Mouse (Mus musculus): ENCODE results near the gene Trem2.
"Not testable (repeated sequence)": the region's sequence is repeated elsewhere in the genome, so short reads cannot be mapped to it uniquely, and the experiment has no call there.

The Trem2 gene

GRCm38 (mm10) chr17:48350681-48351193, 4.5 kb downstream of the Trem2 start:
- in situ Hi-C loops (cut with MboI, MseI), result no loop called here

- in situ Hi-C loops (cut with MboI, MseI), result not testable (repeated sequence)
Observed at GRCm38 (mm10) chr17:48352976-48353375, 6.8 kb downstream of the Trem2 start.

- in situ Hi-C loops (cut with MboI, MseI), result no loop called here
Observed at GRCm38 (mm10) chr17:48355822-48356221, 9.6 kb downstream of the Trem2 start.

- in situ Hi-C loops (cut with MboI, MseI), result no loop called here
Observed at GRCm38 (mm10) chr17:48357892-48358291, 11.7 kb downstream of the Trem2 start.

- in situ Hi-C loops (cut with MboI, MseI), result no loop called here
Observed at GRCm38 (mm10) chr17:48359616-48360015, 13.4 kb downstream of the Trem2 start, which contains the start of gene Treml1. Gene Treml1, plus strand, starts transcription at chr17:48359916.

GRCm38 (mm10) chr17:48360462-48360861, 14.3 kb downstream of the Trem2 start:
- in situ Hi-C loops (cut with MboI, MseI), result no loop called here

GRCm38 (mm10) chr17:48362346-48362745, 16.1 kb downstream of the Trem2 start:
- in situ Hi-C loops (cut with MboI, MseI), result no loop called here

DNA sequence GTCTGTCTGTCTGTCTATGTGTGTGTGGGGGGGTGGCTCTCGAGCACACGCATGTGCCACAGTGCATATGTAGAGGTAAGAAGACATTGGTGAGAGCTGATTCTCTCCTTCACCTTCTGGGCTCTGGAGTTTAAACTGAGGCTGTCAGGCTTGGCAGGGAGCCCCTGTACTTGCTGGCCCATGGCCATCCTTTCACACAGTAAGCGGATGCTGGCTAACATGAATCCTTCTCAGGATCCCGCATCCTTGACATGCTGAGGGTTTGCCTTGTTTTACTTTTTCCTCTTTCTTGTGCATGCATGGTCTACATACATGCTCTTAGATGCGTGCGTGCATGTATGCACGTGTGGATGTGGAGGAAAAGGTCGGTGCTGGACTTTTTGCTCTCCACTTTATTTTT, 16.8 kb downstream of the Trem2 start:
- in situ Hi-C loops (cut with MboI, MseI), result no loop called here

DNA sequence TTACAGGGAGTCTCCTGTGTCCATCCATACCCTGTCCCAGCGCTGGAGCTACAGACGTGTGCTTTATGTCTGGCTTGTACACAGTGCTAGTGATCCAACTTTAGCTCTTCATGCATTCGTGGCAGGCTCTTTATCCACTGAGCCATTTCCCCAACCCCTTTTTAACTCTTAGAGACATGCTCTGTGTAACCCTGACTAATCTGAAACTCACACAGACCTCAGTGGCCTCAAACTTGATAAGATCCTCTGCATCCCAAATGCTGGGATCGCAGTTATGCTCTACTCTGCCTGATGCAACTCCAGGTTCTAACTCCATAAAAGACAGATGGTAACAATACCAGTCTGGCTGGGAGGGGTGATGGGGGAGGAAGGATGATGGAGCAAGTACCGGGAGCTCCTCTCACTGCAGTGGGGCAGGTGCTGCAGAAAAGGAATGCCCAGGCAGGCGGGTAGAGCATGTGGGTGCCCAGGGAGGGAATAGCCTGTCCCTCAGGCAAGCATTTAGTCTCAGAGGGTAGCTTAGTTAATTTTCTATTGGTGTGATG, 17.3 kb downstream of the Trem2 start:
- in situ Hi-C loops (cut with MboI, MseI), result no loop called here

GRCm38 (mm10) chr17:48365511-48366155, 19.4 kb downstream of the Trem2 start:
- in situ Hi-C loops (cut with MboI, MseI), result no loop called here

GRCm38 (mm10) chr17:48366806-48367205, 20.6 kb downstream of the Trem2 start:
- in situ Hi-C loops (cut with MboI, MseI), result no loop called here

DNA sequence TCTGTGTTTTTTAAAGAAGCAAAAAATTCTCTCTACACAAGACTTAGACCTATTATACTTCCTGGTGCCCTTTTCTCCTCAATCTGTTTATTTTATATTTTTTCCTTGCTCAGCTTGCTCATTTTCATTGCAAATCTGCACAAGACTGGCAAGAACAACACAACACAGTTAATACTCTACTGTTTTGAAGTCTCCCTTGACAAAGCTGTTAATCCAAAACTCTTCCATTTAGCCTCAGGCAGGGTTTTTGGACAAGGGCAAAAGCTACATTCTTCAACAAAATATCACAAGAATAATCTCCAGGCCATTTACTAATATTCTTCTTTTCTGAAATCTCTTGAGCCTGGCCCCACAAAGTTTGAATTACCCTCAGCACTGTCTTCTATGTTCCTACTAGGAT, 25.4 kb downstream of the Trem2 start:
- in situ Hi-C loops (cut with MboI, MseI), result no loop called here

GRCm38 (mm10) chr17:48372987-48373386, 26.8 kb downstream of the Trem2 start:
- in situ Hi-C loops (cut with MboI, MseI), result no loop called here

DNA sequence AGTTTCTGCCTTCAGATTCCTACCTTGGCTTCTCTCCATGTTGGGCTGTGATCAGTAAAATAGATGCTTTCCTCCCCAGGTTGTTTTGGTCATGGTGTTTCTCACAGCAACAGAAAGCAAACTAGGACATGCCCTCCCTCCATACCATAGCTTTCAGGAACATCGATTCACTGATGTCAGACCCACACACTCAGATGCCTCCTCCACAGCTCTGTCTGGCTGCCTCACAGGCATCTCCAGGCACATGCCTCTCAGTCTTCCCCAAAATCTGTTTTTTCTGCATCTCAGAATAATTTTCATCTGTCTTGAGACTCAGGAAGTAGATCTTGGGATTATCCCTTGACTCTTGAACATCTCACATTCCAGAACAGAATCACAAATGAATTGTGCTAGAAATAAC, 29.9 kb downstream of the Trem2 start:
- in situ Hi-C loops (cut with MboI, MseI), result no loop called here

GRCm38 (mm10) chr17:48379050-48379449, 32.8 kb downstream of the Trem2 start:
- in situ Hi-C loops (cut with MboI, MseI), result no loop called here

- in situ Hi-C loops (cut with MboI, MseI), result no loop called here
Observed at GRCm38 (mm10) chr17:48385786-48386461, 39.7 kb downstream of the Trem2 start.

DNA sequence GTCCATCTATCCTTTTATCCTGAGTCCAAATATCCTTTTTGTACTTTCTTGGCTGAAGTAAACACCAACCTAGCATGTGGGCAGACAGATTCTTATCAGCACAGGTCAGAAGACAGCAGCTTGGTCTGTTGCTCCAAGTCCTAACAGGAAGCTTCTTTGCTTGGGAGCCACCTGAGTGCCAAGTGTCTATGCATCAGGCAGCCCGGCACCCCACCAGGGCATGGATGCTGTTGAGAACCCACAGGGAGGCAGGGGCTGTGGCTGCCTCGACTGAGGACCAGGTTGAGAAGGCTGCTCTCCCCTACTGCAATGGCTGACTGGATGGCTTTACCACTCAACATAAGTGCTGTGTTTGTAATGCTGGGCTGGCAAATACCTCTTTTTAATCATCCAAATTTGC, 42.5 kb downstream of the Trem2 start:
- in situ Hi-C loops (cut with MboI, MseI), result no loop called here

DNA sequence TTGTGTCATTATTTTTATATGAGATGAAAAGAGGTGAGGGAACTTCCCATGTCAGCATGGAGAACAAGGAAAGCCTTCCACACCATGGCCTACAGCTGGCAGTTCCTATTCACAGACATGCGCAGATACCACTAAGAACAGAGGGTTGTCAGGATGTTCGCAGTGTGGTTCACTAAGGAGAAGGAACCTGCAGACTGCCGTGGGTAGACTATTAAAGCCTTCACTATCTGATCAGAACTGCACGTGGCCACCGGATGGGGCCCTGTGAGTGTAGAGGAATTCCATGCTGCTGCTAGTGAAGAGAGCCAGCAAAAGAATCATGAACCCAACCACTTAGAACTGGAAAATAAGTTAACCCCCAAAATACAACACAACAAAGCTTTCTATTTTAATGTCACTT, 43.2 kb downstream of the Trem2 start:
- in situ Hi-C loops (cut with MboI, MseI), result no loop called here

GRCm38 (mm10) chr17:48391446-48391845, 45.2 kb downstream of the Trem2 start:
- in situ Hi-C loops (cut with MboI, MseI), result no loop called here

DNA sequence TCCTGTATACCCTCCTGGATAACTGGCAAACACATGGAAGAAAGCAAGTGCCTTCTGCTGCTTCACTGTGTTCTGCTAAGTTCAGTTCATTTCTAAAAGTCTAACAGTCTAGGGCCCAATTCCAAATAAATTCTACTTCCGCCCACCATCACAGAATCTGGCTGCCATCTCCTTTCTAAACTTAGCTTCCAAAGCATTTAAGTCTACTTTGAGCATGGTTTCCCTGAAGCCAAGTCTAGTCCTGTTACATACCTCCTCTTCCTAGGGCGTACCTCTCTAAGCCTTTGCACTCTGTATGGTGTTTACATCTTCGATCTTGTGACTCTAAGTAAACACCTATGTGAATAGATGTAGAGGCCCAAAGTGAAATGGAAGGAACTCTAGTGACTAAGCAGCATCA, 46.4 kb downstream of the Trem2 start:
- in situ Hi-C loops (cut with MboI, MseI), result no loop called here

DNA sequence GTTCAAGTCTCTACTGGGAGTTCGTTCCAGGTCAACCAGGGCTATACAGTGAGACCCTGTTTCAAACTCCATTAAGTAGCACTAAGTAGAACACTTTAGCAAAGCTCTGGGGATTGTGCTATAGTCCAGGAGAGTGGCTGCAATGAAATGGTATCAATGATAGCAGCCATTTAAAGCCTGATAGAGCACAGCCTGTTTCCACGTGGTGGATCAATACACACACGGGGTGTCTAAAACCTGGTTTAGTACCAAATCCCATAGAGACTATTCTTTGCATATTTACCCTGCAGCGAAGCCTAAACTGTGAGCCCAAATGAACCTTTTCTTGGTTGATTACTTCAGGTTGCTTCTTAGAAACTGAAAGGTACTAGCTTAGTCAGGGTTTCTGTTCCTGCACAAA, 55.5 kb downstream of the Trem2 start:
- in situ Hi-C loops (cut with MboI, MseI), result no loop called here

- in situ Hi-C loops (cut with MboI, MseI), result no loop called here
Observed at GRCm38 (mm10) chr17:48402751-48403150, 56.5 kb downstream of the Trem2 start.
